Mouse (Mus musculus) CH12.LX (cell line): ENCODE measurements around the gene Ppp1r16b. TPM values are rescaled to one million over a fixed set of nuclear protein-coding genes. Genes with fewer than 3 reads are reported as not detected.

ENCODE experiments used
- DNase-seq: peaks from one replicate; pipeline ENCODE4 v3.0.0-alpha.2; 2013; ENCODE audit errors: extremely low read depth
- H3K27ac ChIP-seq: 2 replicates; pipeline ENCODE4 v1.5.1; 2012; ENCODE audit warnings: low read depth, mild to moderate bottlenecking, control low read depth, moderate library complexity; ENCODE audit not compliant: insufficient read depth
- H3K27me3 ChIP-seq: replicated peaks from 2 replicates; pipeline ENCODE3; 2012; ENCODE audit warnings: inconsistent platforms
- H3K36me3 ChIP-seq, 2 experiments: replicated peaks in 1 of 2; 2 replicates each; pipeline versions ENCODE3 to v1.6.1; 2012; ENCODE audit warnings: inconsistent platforms in 1 of 2, low read length in 1 of 2, mild to moderate bottlenecking in 1 of 2, mixed read lengths in 1 of 2, moderate library complexity in 1 of 2; ENCODE audit not compliant: control insufficient read depth in 1 of 2, insufficient read depth in 1 of 2
- H3K4me1 ChIP-seq, 2 experiments: 2 replicates each; pipeline ENCODE4 v1.6.1; 2012; ENCODE audit warnings: inconsistent platforms in 1 of 2, moderate library complexity in 1 of 2; ENCODE audit not compliant: insufficient read depth in 2 of 2, control insufficient read depth in 1 of 2
- H3K4me2 ChIP-seq: 2 replicates; pipeline ENCODE4 v1.6.1; 2012; ENCODE audit warnings: low read depth, mild to moderate bottlenecking, control low read depth; ENCODE audit not compliant: poor library complexity, insufficient read depth, severe bottlenecking
- H3K4me3 ChIP-seq, 3 experiments: fragments of 150-350 bp in 1 of 3; sonication (generic) in 1 of 3; replicated peaks in 1 of 3; 2 replicates each; pipeline versions ENCODE3 to v1.5.1; 2011 to 2012; ENCODE audit warnings: low read depth in 2 of 3, low read length in 2 of 3, mild to moderate bottlenecking in 2 of 3, moderate library complexity in 2 of 3, control low read depth in 1 of 3, improper control_type of control experiment in 1 of 3, inconsistent platforms in 1 of 3, mixed read lengths in 1 of 3; ENCODE audit not compliant: poor library complexity in 1 of 3
- H3K79me2 ChIP-seq: replicated peaks from 2 replicates; pipeline ENCODE4 v1.6.1; 2012; ENCODE audit warnings: mild to moderate bottlenecking, moderate library complexity; ENCODE audit not compliant: control insufficient read depth, poor library complexity, insufficient read depth, severe bottlenecking; ENCODE audit errors: extremely low read depth
- H3K9ac ChIP-seq: 2 replicates; pipeline ENCODE4 v1.6.1; 2012; ENCODE audit warnings: low read depth, mild to moderate bottlenecking, control low read depth, moderate library complexity; ENCODE audit not compliant: insufficient read depth
- H3K9me3 ChIP-seq: replicated peaks from 2 replicates; pipeline ENCODE3; 2012; ENCODE audit warnings: low read length, inconsistent platforms, mixed read lengths
- CTCF ChIP-seq, 2 experiments: IDR thresholded peaks in 1 of 2; conservative IDR thresholded peaks in 1 of 2; 2 replicates each; pipeline ENCODE4 v1.5.1; 2011 to 2012; ENCODE audit warnings: low read depth in 2 of 2, low read length in 2 of 2, improper control_type of control experiment in 1 of 2, inconsistent platforms in 1 of 2, mild to moderate bottlenecking in 1 of 2, moderate library complexity in 1 of 2
- HCFC1 ChIP-seq: IDR thresholded peaks from 2 replicates; pipeline ENCODE4 v1.6.1; 2012; ENCODE audit warnings: low read depth, mild to moderate bottlenecking, inconsistent platforms, low read length, improper control_type of control experiment
- KAT2A ChIP-seq: IDR thresholded peaks from 2 replicates; pipeline ENCODE4 v1.6.1; 2012; ENCODE audit warnings: low read length, improper control_type of control experiment, inconsistent platforms; ENCODE audit not compliant: insufficient replicate concordance
- POLR2A ChIP-seq: IDR thresholded peaks from 2 replicates; pipeline ENCODE4 v1.6.1; 2011; ENCODE audit warnings: low read depth, mild to moderate bottlenecking, improper control_type of control experiment, low read length
- RCOR1 ChIP-seq: conservative IDR thresholded peaks from 2 replicates; pipeline ENCODE4 v1.6.1; 2012; ENCODE audit warnings: low read depth, mild to moderate bottlenecking, inconsistent platforms, low read length, improper control_type of control experiment
- TCF12 ChIP-seq: IDR thresholded peaks from 2 replicates; pipeline ENCODE4 v1.6.1; 2014; ENCODE audit warnings: low read depth, mild to moderate bottlenecking, inconsistent platforms, low read length, improper control_type of control experiment
- USF1 ChIP-seq: IDR thresholded peaks from 2 replicates; pipeline ENCODE4 v1.6.1; 2014; ENCODE audit warnings: low read depth, mild to moderate bottlenecking, inconsistent platforms, low read length, improper control_type of control experiment
- ZC3H11A ChIP-seq: IDR thresholded peaks from 2 replicates; pipeline ENCODE4 v1.6.1; 2012; ENCODE audit warnings: low read depth, mild to moderate bottlenecking, inconsistent platforms, low read length, improper control_type of control experiment
- ZKSCAN1 ChIP-seq: IDR thresholded peaks from 2 replicates; pipeline ENCODE4 v1.6.1; 2012; ENCODE audit warnings: low read depth, inconsistent platforms, low read length, improper control_type of control experiment, borderline replicate concordance
- dilution Hi-C: fragments of 300-500 bp; cut with MboI; formaldehyde crosslinking; loops from 2 replicates; pipeline ENCODE4 v1.14.3; 2020; ENCODE audit warnings: low sequenced_read_pairs; ENCODE audit not compliant: extremely low pct_unique_long_range_greater_than_20kb, extremely low pct_ligation_motif_present
- in situ Hi-C: fragments of 300-500 bp; cut with MboI; formaldehyde crosslinking; loops from 3 replicates; pipeline ENCODE4 v1.14.3; 2019; ENCODE audit warnings: low sequenced_read_pairs, low pct_ligation_motif_present, low pct_unique_long_range_greater_than_20kb, mixed read lengths
- polyA plus RNA-seq: library from polyadenylated mRNA; unstranded; fragments of >175 nt; gene quantifications from 2 replicates; pipeline ENCODE4 v1.2.1, GENCODE M21; 2012; ENCODE audit warnings: low read depth; ENCODE audit not compliant: insufficient read length
- total RNA-seq, 2 experiments: library from RNA; depleted of rRNA; stranded (reverse); fragments of 300-350 nt in 1 of 2; fragments of >200 nt in 1 of 2; gene quantifications; 2 replicates each; pipeline ENCODE4 v1.2.3; 2012 to 2014

The Ppp1r16b gene
- 49.3 and 52.0 TPM in 2 replicates for total RNA-seq (2012; rRNA removed)
- total RNA-seq (2014; rRNA removed) = 28.9 and 37.7 TPM in 2 replicates
- 49.4 and 55.7 TPM in 2 replicates for polyA plus RNA-seq

- no peak for DNase-seq
- H3K4me3 ChIP-seq = no peak within 1 kb of the TSS
- dilution Hi-C loops (no loop called here), in situ Hi-C loops (loop anchor here (5.0 to 10.0 kb wide), 2 partner anchors 50 to 67 kb away; no protein-coding TSS in a partner anchor)
- H3K4me1 ChIP-seq = peaks cover 7 to 23% of the 10 kb centered on the region in 2 experiments
- TF ChIP-seq USF1 (no peak), TCF12 (no peak)
- peaks cover 31% of the 10 kb centered on the region for H3K79me2 ChIP-seq
- H3K27me3 ChIP-seq = no peaks in the 10 kb centered on the region
- peak within 1 kb of the TSS; percentile 12; the same call in 1 of the 2 replicates for H3K9ac ChIP-seq
- no peaks in the 10 kb centered on the region for H3K9me3 ChIP-seq
- H3K36me3 ChIP-seq = peaks cover 0 to 21% of the 10 kb centered on the region in 2 experiments
- H3K27ac ChIP-seq = no peak within 1 kb of the TSS
- peak within 1 kb of the TSS; percentile 22; the same call in 1 of the 2 replicates for H3K4me2 ChIP-seq
Observed at GRCm38 (mm10) chr2:158665098-158665497, at the start of gene Ppp1r16b. Gene Ppp1r16b, plus strand, starts transcription at chr2:158665398.

- TF ChIP-seq RCOR1 (no peak), HCFC1 (no peak), KAT2A (no peak), POLR2A (no peak)
- DNase-seq = no peak
- in situ Hi-C loops (no loop called here), dilution Hi-C loops (no loop called here)
- H3K27me3 ChIP-seq = peaks cover 37% of the 10 kb centered on the region
- H3K36me3 ChIP-seq = no peaks in the 10 kb centered on the region
- H3K4me1 ChIP-seq = no peaks in the 10 kb centered on the region
- no peak overlapping the region for H3K9ac ChIP-seq
- H3K4me2 ChIP-seq = no peak overlapping the region
- H3K79me2 ChIP-seq = no peaks in the 10 kb centered on the region
- no peak overlapping the region for H3K27ac ChIP-seq
- peaks cover 11% of the 10 kb centered on the region for H3K9me3 ChIP-seq
- no peak overlapping the region for H3K4me3 ChIP-seq
Observed at GRCm38 (mm10) chr2:158615702-158616101, 49.5 kb upstream of the Ppp1r16b start.

- H3K27me3 ChIP-seq = peaks cover 42% of the 10 kb centered on the region
- no peak overlapping the region for H3K4me3 ChIP-seq
- TF ChIP-seq CTCF (conservative IDR thresholded peaks at IDR 0.05 in 1 of 2, IDR thresholded peaks at IDR 0.05 in 1 of 2; ENCODE audit: low read depth in 2 of 2, low read length in 2 of 2) = no peak
- no peak for TF ChIP-seq ZC3H11A
- TF ChIP-seq ZKSCAN1 = no peak
- no peaks in the 10 kb centered on the region for H3K36me3 ChIP-seq
- no peak for DNase-seq
- H3K4me1 ChIP-seq = no peaks in the 10 kb centered on the region
- in situ Hi-C loops = no loop called here
- no peak overlapping the region for H3K4me2 ChIP-seq
- no peak overlapping the region for H3K9ac ChIP-seq
- H3K9me3 ChIP-seq = peaks cover 7% of the 10 kb centered on the region
- no peaks in the 10 kb centered on the region for H3K79me2 ChIP-seq
- H3K27ac ChIP-seq = no peak overlapping the region
- dilution Hi-C loops = no loop called here
Observed at GRCm38 (mm10) chr2:158616296-158616695, 48.9 kb upstream of the Ppp1r16b start.
